Mouse (Mus musculus): ENCODE measurements around the gene Gbf1.
A peak's percentile ranks its signal among the peaks of the same experiment; 100 is the strongest.

Gbf1 gene

GRCm38 (mm10) chr19:46224882-46225281 is 72.6 kb downstream of the Gbf1 start:
- DNase-seq: peak in 1 of 2 experiments; percentile 18

- DNase-seq: no peak
These were observed 73.2 kb downstream of the Gbf1 start for GRCm38 (mm10) chr19:46225506-46225905.

- no peak for DNase-seq
These were observed 74.0 kb downstream of the Gbf1 start for GRCm38 (mm10) chr19:46226295-46226694.

- no peak for DNase-seq
These were observed 75.0 kb downstream of the Gbf1 start for GRCm38 (mm10) chr19:46227300-46227699.

GRCm38 (mm10) chr19:46234450-46234849 is 82.1 kb downstream of the Gbf1 start:
- no peak for DNase-seq

GRCm38 (mm10) chr19:46236658-46237057 is 84.3 kb downstream of the Gbf1 start:
- no peak for DNase-seq

GRCm38 (mm10) chr19:46240246-46240645 is 87.9 kb downstream of the Gbf1 start:
- no peak for DNase-seq

GRCm38 (mm10) chr19:46242416-46242815 is 90.1 kb downstream of the Gbf1 start:
- no peak for DNase-seq

- DNase-seq: no peak
These were observed 92.3 kb downstream of the Gbf1 start for GRCm38 (mm10) chr19:46244628-46245027.

- DNase-seq: peak; percentile 33 to 35
These were observed 96.7 kb downstream of the Gbf1 start for GRCm38 (mm10) chr19:46248991-46249390.

GRCm38 (mm10) chr19:46254163-46254752 is 101.9 kb downstream of the Gbf1 start:
- peak; percentile 14 to 35 for DNase-seq

GRCm38 (mm10) chr19:46264762-46265161 is 112.5 kb downstream of the Gbf1 start:
- peak; percentile 29 to 30 for DNase-seq

GRCm38 (mm10) chr19:46275307-46275706 is 123.0 kb downstream of the Gbf1 start:
- peak; percentile 20 to 25 for DNase-seq

GRCm38 (mm10) chr19:46282081-46282849 is 130.0 kb downstream of the Gbf1 start:
- no peak for DNase-seq

- DNase-seq: no peak
These were observed 132.4 kb downstream of the Gbf1 start for GRCm38 (mm10) chr19:46284686-46285085.

GRCm38 (mm10) chr19:46285631-46286030 is 133.3 kb downstream of the Gbf1 start:
- DNase-seq: no peak

- DNase-seq: no peak
These were observed 133.7 kb downstream of the Gbf1 start for GRCm38 (mm10) chr19:46286047-46286446.

GRCm38 (mm10) chr19:46286926-46287325 is 134.6 kb downstream of the Gbf1 start:
- no peak for DNase-seq

GRCm38 (mm10) chr19:46287566-46287965 is 135.3 kb downstream of the Gbf1 start:
- DNase-seq: no peak

GRCm38 (mm10) chr19:46290535-46291105 is 138.3 kb downstream of the Gbf1 start:
- DNase-seq: no peak

- no peak for DNase-seq
These were observed 144.6 kb downstream of the Gbf1 start for GRCm38 (mm10) chr19:46296938-46297337.

- no peak for DNase-seq
These were observed 148.2 kb downstream of the Gbf1 start for GRCm38 (mm10) chr19:46300294-46301045.

GRCm38 (mm10) chr19:46302551-46302950 is 150.2 kb downstream of the Gbf1 start:
- DNase-seq: no peak

All from kidney, postnatal 4 days (tissue).